Comparison of ENCODE assay signal across 8 mouse cellular contexts in genomic region chr11:118249012-118249383, GRCm38 (mm10). TPM values are rescaled to one million over a fixed set of nuclear protein-coding genes. Genes with fewer than 3 reads are reported as not detected.
DNase-seq lines count a peak whose midpoint lies in the region; ATAC-seq lines count a peak whose summit lies in the region.

No protein-coding gene starts in this region.

- H3K9ac ChIP-seq in neural tube, embryonic 11.5 days (ENCODE audit: low read length), result no peak overlapping the region
- H3K9ac ChIP-seq in hindbrain, embryonic 13.5 days, result peak overlapping the region; percentile 36; the same call in 1 of the 2 replicates

- ATAC-seq in neural tube, embryonic 11.5 days (ENCODE audit: insufficient read depth, low FRiP score, low TSS enrichment), result 0 out of 2 replicates have a peak, but pooled peaks have one; percentile 21
- 0 out of 2 replicates have a peak, but pooled peaks have one; percentile 26 for ATAC-seq in hindbrain, embryonic 13.5 days (ENCODE audit: low FRiP score)

- WGBS in neural tube, embryonic 11.5 days, result under 1% methylated on average over 5 of the region's 5 CpGs
- WGBS in hindbrain, embryonic 13.5 days, result 2% methylated on average over 5 of the region's 5 CpGs

- H3K4me1 ChIP-seq in neural tube, embryonic 11.5 days (ENCODE audit: control insufficient read depth, insufficient read depth, low read length), result peaks cover 11% of the 10 kb centered on the region
- peaks cover 36% of the 10 kb centered on the region for H3K4me1 ChIP-seq in hindbrain, embryonic 13.5 days (replicated peaks)

- H3K4me3 ChIP-seq in neural tube, embryonic 11.5 days (ENCODE audit: low read depth, low read length), result peak overlapping the region; percentile 83
- peak overlapping the region; percentile 87 for H3K4me3 ChIP-seq in hindbrain, embryonic 13.5 days

- DNase-seq in adrenal gland, postnatal 14 days, result peak; percentile 62
- DNase-seq in adrenal gland, postnatal 10 days, result no peak
- DNase-seq in neural tube, embryonic 11.5 days (ENCODE audit: low spot score), result no peak
- no peak for DNase-seq in neural tube, embryonic 10.5 days (ENCODE audit: extremely low spot score, low spot score)
- peak; percentile 58 for DNase-seq in lung, postnatal 25 days (ENCODE audit: low spot score)
- no peak for DNase-seq in thymus, postnatal 14 days
- no peak for DNase-seq in urinary bladder, postnatal 10 days (ENCODE audit: low spot score)

- no peak overlapping the region for H3K27ac ChIP-seq in neural tube, embryonic 11.5 days (ENCODE audit: low read depth, low read length)
- peak overlapping the region; percentile 70 for H3K27ac ChIP-seq in hindbrain, embryonic 13.5 days

- H3K4me2 ChIP-seq in neural tube, embryonic 11.5 days (ENCODE audit: low read depth), result peak overlapping the region; percentile 40
- peak overlapping the region; percentile 92 for H3K4me2 ChIP-seq in hindbrain, embryonic 13.5 days

- no peaks in the 10 kb centered on the region for H3K36me3 ChIP-seq in neural tube, embryonic 11.5 days (ENCODE audit: control insufficient read depth, insufficient read depth, low read length)
- H3K36me3 ChIP-seq in hindbrain, embryonic 13.5 days, result no peaks in the 10 kb centered on the region

- no peaks in the 10 kb centered on the region for H3K27me3 ChIP-seq in neural tube, embryonic 11.5 days (ENCODE audit: control insufficient read depth, insufficient read depth, low read length)
- H3K27me3 ChIP-seq in hindbrain, embryonic 13.5 days, result no peaks in the 10 kb centered on the region

- no peaks in the 10 kb centered on the region for H3K9me3 ChIP-seq in neural tube, embryonic 11.5 days (ENCODE audit: control insufficient read depth, low read length)
- no peaks in the 10 kb centered on the region for H3K9me3 ChIP-seq in hindbrain, embryonic 13.5 days

RNA-seq across cellular contexts. Expression of gene Cyth1, which starts 0.6 kb away (rescaled TPM):
- 48.7 and 60.8 TPM in 2 replicates for total RNA-seq in adrenal gland, postnatal 14 days (2021)
- 10 to 100 TPM; 51.0 to 56.2 TPM for total RNA-seq in adrenal gland, postnatal 10 days (2021)
- polyA plus RNA-seq in neural tube, embryonic 11.5 days (2014; fragmentation: Nextera tagmentation; extraction: Ambion mirVana), result 15.6 and 15.8 TPM in 2 replicates
- 24.0 and 24.4 TPM in 2 replicates for polyA plus RNA-seq in hindbrain, embryonic 13.5 days (2015; fragmentation: Nextera tagmentation; extraction: Ambion mirVana)

RNA-seq across cellular contexts. Expression of gene Usp36, which starts 41.0 kb away (rescaled TPM):
- 23.0 and 24.2 TPM in 2 replicates for total RNA-seq in adrenal gland, postnatal 14 days (2021)
- total RNA-seq in adrenal gland, postnatal 10 days (2021), result 10 to 100 TPM; 18.1 to 20.3 TPM
- 11.5 and 14.5 TPM in 2 replicates for polyA plus RNA-seq in neural tube, embryonic 11.5 days (2014; fragmentation: Nextera tagmentation; extraction: Ambion mirVana)
- polyA plus RNA-seq in hindbrain, embryonic 13.5 days (2015; fragmentation: Nextera tagmentation; extraction: Ambion mirVana), result 16.0 and 17.6 TPM in 2 replicates

Comparison
In these comparisons a context has a peak if more than half of its experiments do, and no peak if none do; other contexts are left out.
1. DNase-seq: peak in adrenal gland, postnatal 14 days (single experiment) and lung, postnatal 25 days (single experiment); none in adrenal gland, postnatal 10 days (single experiment), neural tube, embryonic 11.5 days (single experiment), neural tube, embryonic 10.5 days (single experiment), thymus, postnatal 14 days (single experiment) and urinary bladder, postnatal 10 days (single experiment).